Mouse (Mus musculus): ENCODE results near the gene Gm45618.
"Not testable (repeated sequence)": the region's sequence is repeated elsewhere in the genome, so short reads cannot be mapped to it uniquely, and the experiment has no call there.

The Gm45618 gene

GRCm38 (mm10) chr7:142120629-142121028 lies at the start of gene Gm45618:
Gene Gm45618, minus strand, starts transcription at chr7:142120729.
- DNase-seq: not testable (repeated sequence)

- no peak for DNase-seq
Measured at GRCm38 (mm10) chr7:142169836-142170235, 49.3 kb upstream of the Gm45618 start.

GRCm38 (mm10) chr7:142165639-142166038 lies 45.1 kb upstream of the Gm45618 start, which contains the start of gene Gm4553:
Gene Gm4553, minus strand, starts transcription at chr7:142165739.
- DNase-seq: not testable (repeated sequence)

- DNase-seq: no peak
Measured at GRCm38 (mm10) chr7:142159366-142159765, 38.8 kb upstream of the Gm45618 start.

DNA sequence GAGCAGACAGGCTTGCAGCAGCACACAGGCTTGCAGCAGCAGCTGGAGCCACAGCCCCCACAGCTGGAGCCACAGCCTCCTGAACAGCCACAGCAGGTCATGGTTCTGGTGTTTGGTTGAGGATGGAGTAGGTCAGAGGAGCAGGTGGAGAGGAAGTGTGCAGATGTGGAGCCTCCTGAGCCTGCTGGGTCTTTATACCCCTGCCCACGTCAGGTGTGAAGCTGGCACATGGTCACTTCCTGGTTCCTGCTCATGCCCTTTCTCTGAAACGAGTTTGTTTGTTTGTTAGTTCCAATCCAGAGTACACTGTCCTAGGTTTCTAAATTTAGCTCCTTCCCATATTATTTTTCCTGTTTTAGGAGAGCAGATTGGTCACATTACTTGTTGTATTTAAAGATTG lies 36.5 kb upstream of the Gm45618 start, which contains the start of gene Gm29735:
Gene Gm29735 (minus strand): TSS at position 101 of the 400 bp plus-strand sequence.
- not testable (repeated sequence) for DNase-seq

DNA sequence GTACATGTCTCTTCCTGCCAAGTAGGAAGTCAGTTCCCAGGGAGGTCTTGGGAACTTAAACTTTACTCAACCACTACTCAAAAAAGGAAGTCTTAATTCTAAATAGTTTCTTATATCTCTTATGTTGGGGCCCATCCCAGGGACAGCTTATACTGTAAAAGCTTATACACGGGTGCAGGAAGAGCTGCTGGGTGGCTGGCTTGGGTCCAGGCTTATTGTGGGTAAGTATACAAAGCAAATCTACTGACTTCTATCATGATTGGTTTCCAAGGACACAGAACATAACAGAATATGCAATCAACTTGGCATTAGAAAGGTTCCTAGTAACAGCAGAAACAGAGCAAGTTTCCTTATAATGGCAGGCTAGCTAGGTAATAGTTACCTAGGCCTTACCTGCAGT lies 34.8 kb upstream of the Gm45618 start:
- no peak for DNase-seq

- DNase-seq: no peak
Measured at GRCm38 (mm10) chr7:142152191-142152590, 31.7 kb upstream of the Gm45618 start.

DNA sequence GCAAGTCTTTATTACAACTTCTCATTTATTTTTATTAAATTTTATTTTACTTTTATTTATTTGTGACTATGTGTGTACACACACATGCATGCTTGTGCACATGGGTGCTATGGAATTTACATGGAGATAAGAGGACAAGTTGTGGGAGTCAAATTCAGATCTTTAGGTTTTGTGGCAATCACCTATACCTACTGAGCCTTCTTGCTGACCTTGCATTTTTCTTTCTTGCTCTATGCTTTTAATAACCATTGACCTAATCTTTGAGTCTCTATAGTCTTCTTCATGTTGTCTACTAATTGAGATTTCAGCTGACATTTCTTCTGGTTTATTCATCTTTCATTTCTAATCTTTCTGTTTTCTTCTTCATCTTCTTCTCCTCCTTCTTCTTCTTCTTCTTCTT lies 28.1 kb upstream of the Gm45618 start:
- DNase-seq: no peak

GRCm38 (mm10) chr7:142146033-142146432 lies 25.5 kb upstream of the Gm45618 start:
- peak; percentile 21 for DNase-seq

DNA sequence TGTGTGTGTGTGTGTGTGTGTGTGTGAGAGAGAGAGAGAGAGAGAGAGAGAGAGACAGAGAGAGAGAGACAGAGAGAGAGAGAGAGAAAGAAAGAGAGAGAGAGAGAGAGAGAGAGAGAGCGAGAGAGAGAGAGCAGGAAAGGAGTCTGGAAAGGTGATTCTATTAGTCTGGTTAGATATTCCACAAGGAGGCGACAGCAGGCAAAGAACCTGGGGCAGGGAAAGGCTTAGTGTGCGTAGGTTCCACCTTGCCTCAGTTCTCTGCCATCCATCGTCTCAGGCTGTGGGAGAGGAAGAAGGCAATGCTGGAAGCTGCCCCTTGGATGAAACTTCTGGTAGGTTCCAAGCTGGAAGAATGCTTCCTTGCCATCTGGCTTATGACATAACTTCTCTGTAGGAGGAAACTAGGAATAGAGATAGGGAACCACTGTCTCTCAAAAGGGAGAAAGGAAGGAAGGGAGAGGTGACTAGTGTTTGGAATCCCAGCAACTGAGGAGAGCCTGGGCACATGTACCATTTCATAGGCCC lies 24.9 kb upstream of the Gm45618 start:
- no peak for DNase-seq

DNA sequence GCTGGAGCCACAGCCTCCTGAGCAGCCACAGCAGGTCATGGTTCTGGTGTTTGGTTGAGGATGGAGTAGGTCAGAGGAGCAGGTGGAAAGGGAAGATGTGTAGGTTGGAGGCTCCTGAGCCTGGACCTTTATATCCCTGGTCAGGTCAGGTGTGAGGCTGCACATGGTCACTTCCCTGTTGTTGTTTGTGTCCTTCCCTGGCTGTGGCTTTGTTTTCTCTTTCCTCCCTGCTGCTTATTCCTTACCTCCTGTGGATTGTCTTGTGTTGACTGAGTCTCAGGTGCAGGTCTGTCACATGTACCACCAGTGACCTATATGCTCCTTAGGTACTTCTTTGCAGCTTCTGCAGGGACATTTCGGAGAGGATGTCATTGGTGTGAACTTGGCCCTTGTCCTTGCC lies 24.0 kb upstream of the Gm45618 start, which contains the start of gene Gm45337:
Gene Gm45337 (minus strand): TSS at position 101 of the 400 bp plus-strand sequence.
- DNase-seq: no peak

- DNase-seq: not testable (repeated sequence)
Measured at GRCm38 (mm10) chr7:142143506-142144010, 23.0 kb upstream of the Gm45618 start.

- no peak for DNase-seq
Measured at GRCm38 (mm10) chr7:142140696-142141095, 20.2 kb upstream of the Gm45618 start.

DNA sequence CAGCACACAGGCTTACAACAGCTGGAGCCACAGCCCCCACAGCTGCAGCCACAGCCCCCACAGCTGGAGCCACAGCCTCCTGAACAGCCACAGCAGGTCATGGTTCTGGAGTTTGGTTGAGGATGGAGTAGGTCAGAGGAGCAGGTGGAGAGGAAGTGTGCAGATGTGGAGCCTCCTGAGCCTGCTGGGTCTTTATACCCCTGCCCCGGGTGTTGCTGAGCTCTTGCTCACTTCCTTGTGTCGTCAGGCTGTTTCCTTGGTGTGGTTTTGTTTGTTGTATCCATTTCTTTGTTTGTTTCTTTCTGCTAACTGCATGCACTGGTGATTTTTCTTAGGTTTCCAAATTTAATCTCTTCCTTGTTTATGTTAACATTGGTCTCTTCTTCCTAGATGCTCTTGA lies 15.4 kb upstream of the Gm45618 start, which contains the start of gene Gm39115:
Gene Gm39115 (minus strand): TSS at position 101 of the 400 bp plus-strand sequence.
- not testable (repeated sequence) for DNase-seq

GRCm38 (mm10) chr7:142134206-142134995 lies 13.9 kb upstream of the Gm45618 start:
- DNase-seq: peak; percentile 57

DNA sequence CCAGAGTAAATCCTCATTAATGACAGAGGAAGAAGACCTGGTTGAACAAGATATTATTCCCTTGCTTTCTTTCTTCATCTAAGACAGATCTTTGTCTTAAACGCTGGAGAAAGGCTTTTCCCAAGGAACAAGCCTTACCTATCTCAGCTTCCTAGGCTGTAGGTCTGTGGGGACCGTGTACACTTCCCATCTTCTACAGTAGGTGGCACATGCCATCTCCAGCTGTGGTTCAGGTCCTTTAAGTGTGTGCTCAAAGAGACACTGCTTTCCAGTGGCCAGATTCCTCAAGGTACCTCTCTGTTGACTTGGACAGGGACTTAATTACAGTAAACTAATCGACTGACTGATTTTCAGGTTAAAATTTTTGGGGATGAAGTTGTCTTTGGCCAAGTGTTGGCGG lies 8.3 kb upstream of the Gm45618 start:
- no peak for DNase-seq

- DNase-seq: no peak
Measured at GRCm38 (mm10) chr7:142119632-142120031, 897 bp downstream of the Gm45618 start.

DNA sequence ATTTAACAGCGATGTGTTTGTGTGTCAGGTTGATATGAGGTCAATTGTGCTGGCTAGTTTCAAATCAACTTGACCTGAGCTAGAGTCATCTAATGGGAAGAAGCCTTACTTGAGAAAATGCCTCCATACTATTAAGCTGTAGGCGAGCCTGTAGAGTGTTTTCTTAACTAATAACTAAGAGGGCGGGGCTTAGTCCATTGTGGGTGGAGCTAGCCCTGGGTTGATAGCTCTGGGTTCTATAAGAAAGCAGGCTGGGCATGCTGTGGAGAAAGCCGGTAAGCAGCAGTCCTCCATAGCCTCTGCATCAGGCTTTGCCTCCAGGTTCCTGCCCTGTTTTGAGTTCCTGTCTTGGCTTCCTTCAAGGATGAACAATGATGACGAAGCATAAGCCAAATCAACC lies 15.8 kb downstream of the Gm45618 start:
- no peak for DNase-seq

GRCm38 (mm10) chr7:142097776-142098175 lies 22.8 kb downstream of the Gm45618 start:
- DNase-seq: peak; percentile 70

DNA sequence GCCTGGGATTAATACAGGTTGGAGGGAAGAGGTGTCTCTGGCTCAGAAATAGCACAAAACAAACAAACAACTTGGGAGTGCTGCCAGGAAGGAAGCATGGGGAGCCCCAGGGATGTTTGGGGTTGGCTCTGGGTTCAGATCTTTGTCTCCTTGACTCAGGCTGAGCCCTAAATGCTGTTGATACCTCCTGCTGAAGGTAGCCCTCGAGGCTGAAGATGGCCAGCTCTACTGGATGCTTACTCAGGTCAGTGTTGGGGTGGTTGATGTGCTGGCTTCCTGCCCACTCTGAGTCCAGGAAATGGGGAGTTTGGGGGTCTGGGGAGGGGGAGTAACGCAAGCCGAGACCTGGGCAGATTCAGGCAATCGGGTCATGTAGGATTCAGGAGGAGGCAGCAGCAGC lies 23.8 kb downstream of the Gm45618 start:
- no peak for DNase-seq

GRCm38 (mm10) chr7:142095183-142095931 lies 25.2 kb downstream of the Gm45618 start, which contains the start of gene Dusp8:
Gene Dusp8, minus strand, starts transcription at chr7:142095843.
- DNase-seq: peak; percentile 79

GRCm38 (mm10) chr7:142094301-142095143 lies 26.0 kb downstream of the Gm45618 start:
- no peak for DNase-seq
